Mouse (Mus musculus) kidney, postnatal 10 days (tissue): ENCODE data around the gene Arnt2.

Source experiments
- DNase-seq: peaks from one replicate; pipeline ENCODE4 v3.0.0; 2021; ENCODE audit warnings: mixed read lengths

Arnt2 gene

DNA sequence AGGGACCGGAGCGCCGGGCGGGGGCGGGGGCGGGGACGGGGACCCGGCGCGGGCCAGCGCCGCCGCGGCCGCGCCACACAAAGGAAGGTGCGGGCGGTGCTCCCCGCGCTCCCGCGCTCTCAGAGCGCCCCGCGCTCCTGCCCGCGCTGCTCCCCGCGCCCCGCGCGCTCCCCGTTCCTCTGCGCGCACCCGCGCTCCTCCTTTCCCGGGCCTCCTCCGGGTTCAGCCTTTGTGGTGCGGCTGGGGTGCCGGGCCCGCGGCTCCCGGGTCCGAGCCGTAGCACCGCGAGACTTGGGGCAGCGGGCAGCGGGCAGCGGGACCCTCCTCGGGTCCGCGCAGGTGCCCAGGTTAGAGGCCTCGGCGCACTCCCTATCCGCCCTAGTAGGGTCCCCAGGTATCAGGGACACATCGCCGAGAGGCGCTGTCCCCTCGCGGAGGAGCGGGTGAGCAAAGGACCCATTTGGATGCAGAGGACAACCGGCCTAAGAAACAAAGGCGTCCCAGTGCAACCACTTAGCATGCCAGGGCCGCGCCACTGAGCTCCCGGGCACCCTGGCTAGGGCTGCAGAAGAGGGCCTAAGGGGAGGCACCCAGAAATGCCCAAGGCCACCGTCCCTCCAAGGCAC lies at the start of gene Arnt2:
Arnt2 (minus strand) TSS at position 281 of the 626 bp plus-strand sequence.
- DNase-seq, result peak; percentile 51

DNA sequence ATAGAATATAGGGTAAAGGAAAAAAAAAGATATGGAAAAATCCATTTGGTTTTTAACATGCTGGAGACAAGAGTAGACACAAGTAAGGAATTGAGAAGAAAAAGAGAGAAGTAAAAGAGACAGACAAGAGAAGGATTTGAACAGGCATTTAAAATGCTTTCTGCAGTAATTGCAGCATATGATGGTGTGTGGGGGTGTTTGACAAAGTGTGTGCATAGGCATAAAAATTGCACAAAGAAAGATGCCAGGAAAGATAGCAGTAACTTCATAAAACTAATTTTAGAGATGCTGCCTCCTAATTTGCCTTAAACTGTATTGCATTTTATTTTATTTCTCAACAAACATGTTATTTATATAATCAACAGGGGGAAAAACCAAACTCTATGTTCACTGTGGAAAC lies 41.7 kb upstream of the Arnt2 start:
- DNase-seq, result no peak

DNA sequence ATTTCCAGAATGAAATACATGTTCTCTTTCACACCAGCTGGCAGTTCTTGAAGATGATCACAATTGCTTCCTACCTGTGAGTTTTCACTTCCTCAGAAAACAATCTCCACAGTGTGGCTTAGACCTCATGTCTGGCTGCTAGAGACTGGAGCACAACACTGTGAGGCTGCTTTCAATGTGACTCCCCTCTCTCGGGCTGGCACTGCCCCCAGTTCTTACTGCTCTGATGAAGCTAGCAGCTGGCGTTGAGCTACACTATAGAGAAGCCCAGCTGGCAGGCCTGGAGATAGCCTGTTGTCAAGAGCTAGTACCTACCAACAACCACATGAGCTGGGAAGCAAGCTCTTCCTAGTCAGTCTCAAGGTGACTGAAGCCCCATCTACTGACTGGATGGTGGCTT lies 39.1 kb upstream of the Arnt2 start:
- peak; percentile 15 for DNase-seq

DNA sequence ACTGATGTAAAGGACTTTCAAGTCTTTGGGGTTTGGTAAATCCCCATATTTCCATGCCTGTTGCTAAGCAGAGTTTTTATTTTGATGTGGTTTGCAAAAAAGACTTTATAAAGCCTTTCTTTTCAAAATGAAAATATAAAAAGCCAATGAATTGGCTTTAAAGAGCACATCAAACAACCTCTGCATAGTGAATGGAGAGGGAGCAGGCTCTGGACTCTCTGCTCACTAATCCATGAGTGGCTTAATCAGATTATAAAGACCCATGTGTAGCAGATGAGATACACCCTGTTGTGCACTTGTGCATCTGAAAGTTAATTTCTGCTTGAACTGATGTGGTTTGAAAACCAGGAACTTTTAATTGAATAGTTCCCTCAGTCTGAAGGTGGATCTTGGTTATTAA lies 38.5 kb upstream of the Arnt2 start:
- DNase-seq, result no peak

DNA sequence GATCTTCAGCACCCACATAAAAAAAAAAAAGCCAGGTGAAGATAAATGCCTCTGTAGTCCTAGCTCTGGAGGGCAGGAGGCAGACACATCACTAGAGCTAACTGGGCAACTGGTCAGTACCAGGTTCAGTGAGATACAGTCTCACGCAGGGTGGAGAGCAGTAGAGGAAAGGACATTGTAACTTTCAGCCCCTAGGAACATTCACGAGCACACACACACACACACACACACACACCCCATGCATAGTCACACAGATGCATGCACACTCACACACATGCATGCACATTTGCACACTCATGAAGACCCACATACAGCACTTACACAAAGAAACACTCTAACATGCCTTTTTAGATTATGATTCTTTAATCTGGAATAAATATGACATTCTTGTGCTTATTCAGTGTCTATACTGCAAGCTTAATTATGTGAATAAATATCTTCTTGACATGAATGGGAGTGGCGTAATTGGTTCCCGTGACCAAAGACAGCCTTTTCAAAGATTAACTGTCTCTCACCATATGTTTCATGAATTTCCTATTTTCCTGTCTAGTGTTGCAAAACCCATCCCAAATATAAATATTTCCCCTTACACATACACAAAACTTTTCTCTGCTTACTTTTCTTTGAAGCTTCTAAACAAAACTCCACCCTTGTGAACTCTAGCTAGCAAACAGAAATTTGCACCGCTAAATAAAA lies 37.9 kb upstream of the Arnt2 start:
- no peak for DNase-seq

DNA sequence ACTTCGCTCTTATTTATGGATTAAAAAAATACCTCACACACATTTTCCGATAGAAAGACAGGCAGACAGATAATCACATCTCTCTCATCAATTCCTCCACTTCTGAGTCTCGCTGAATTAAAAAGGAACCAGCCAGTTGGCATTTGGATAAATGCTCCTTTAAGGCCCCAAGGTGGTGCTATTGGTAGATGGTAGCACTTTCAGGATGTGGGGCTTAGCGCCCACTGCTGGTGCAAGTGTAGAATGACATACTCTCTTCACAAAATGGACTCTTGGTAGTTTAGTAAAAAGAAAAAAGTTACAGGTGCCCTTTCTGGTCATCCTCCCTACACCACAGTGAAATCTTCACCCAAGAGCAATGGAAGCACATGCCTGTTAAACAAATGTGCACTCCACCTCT lies 37.1 kb upstream of the Arnt2 start:
- peak; percentile 57 for DNase-seq

DNA sequence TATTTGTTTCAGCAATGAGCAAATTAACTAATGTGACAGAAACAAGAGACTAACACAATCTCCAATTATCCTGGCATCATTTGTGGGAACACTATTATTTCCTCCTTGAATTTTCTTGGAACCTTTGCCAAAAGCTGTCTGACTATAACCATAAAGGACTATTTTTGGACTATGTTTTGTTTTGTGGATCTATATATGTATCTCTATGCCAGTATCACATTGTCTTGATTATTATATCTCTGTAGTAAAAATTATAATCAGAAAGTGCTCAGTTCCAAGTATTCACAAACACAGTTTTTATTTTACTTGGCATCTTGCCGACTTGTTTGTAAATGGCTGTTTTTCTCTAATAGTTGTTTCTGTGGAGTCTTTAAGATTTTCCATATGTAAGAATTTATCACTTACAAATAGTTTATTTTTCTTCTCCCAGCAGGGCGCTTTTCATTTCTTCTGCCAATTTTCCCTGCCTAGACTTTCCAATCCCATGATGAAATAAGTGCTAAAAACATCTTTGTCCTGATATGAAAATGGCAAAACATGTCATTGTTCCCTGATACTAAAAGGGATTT lies 32.5 kb upstream of the Arnt2 start:
- no peak for DNase-seq

DNA sequence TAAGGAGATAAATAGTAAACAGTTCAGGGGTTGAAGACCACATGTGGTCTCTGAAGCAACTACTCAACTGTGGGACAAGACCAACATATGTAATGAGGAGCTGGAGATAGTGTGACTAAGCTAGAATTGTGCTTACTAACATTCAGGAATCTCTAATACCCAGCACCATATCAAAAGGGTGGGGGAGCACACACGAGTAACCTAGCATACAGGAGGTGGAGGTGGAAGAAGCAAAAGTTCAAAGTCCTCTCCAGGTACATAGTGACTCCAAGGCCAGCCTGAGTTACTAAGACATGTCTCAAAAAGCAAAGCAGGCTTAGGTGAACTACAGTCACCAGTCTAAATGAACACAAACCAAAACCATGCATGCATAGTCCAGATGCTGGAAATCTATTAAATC lies 29.6 kb upstream of the Arnt2 start:
- no peak for DNase-seq

DNA sequence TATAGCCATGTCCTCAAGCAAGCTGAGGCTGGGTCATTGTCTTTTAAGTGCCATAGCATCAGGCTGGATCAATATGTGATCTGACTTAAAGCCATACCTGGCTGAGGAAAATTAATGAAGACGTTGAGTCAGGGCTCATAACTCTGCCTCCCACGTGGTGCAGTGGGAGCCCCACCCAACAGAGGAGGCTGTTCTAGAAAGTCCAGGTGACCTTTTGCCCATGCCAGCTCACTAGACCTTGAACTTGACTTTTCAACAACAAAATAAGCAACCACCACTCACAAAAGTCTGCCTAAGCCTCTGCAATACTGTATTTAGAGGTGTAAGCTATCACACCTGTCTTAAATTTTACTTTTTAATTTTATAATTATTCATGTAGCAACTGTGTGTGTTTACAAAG lies 24.9 kb upstream of the Arnt2 start:
- DNase-seq, result peak; percentile 13

DNA sequence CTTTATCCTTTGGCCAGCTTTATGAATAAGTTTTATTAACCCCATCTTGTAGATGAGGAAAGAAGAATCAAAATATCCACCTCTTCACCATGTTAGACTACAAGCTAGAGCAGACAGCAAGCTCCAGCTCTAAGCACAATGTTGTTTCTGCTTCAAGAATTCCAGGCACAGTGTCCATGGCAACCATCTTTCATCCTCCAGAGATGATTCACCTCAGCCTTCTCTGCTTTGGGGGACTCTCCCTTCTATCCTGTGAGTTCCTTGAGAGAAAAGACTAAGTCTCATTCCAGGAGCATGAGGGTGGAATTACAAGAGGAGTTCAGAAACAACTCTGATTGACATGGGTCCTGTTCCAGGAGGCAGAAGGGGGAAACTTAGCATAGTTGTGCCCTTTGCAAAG lies 22.2 kb upstream of the Arnt2 start:
- no peak for DNase-seq

DNA sequence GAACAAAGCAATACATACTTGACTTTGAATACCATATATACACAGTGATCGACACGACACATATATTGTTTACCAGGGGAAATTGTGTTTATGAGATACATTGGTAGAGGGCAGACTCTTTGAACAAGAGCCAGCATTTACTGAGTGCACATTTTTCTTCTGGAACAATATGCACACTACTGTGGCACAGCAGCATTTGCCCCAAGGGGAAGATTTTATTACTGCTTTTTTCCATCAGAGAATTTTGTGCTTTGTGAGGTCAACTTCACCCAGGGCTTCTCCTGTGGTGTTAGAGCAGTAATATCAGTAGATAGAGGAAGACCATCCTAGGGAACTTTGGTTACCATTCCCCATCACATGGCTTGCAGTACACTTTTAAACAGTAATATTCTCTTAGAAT lies 17.2 kb upstream of the Arnt2 start:
- no peak for DNase-seq

DNA sequence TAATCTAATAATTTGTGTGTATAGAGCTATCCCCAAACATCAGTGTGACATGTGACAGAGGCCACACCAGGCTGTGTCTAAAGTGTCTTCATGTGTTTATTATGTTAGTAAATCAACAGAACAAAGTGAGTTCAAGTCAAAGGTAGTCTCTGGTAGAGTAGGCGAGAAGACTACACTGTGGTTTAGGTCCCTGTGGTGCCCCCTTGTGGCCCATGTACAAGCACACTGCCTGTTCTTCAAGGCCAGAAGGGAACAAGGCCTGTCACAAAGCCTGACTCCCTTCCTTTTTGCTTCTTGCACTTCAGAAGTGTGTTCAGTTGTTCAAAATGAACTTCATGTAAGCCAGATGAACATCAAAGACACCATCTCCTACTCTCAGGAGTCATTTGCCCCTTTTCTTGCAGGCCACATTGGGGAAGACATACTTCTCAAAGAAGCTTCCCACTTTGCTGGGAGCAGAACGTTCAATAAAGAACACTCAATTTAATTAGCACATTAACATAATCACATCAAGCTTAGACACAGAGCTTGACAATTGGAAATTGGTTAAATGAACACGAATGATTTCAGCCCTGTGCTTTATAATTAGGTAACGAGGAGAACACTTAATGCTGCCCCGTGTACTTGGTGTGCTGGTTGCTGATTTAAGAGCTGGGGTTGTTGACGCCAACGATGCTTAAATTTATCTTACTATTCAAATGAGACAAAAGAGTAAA lies 14.9 kb upstream of the Arnt2 start:
- peak; percentile 68 for DNase-seq

DNA sequence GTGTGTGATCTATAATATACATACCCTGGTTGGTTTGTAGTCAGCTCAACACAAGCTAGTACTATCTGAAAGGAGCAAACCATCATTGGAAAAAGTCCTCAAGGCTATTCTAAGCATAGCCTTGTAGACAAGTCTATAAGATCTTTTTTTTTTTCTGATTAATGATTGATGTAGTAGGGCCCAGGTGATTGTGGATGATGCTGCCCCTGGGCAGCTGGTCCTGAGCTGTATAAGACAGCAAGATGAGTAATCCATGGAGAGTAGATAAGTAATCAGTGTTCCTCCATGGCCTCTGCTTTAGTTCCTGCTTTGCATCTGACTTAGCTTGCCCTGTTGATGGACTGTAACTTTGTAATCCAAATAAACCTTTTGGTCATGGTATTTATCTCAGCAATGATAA lies 11.8 kb upstream of the Arnt2 start:
- DNase-seq, result no peak

DNA sequence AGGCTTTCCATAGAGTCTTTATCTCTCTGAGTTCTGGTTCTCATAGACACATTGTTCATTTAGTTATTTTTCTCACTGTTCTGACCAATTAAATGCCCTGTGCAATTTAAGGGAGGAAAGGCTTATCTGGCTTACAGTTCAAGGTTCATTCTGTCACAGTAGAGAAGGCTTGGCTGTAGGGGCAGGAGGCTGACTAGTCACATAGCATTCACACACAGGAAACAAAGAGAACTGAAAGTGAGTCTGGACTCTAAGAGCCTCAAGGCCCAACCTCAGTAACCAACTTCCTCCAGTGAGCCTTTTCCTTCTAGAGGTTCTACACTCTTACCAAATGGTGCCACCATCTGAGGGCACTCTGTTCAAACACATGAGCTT lies 11.3 kb upstream of the Arnt2 start:
- no peak for DNase-seq

DNA sequence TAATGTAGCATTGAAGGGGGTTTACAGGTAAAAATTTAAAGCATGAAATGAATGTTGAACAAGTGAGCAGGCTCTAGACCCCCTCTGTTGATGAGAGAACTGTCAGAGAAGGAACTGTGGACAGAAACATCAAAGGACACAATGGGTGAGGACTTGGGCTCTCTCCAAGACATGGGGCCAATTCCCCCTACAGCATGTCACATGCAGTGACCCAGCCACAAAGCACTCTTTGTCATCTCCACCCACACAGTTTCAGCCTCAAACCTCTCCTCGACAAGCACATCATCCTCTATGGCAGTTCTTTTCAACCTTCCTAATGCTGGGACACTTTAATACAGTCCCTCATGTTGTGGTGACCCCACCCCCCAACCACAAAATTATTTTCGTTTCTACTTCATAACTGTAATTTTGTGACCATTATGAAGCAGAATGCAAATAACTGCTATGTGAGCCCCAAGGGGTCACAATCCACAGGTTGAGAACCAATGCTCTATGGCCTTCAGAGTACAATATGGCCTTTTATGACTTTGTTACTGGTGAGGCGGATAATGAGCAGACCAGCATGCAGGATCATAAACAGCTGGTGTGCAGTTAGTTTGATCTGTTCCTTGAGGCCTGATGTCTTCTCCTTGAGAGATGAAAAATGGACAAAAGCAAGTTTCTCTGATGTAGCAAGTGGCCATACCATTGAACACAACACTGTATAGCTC lies 10.8 kb upstream of the Arnt2 start:
- no peak for DNase-seq

DNA sequence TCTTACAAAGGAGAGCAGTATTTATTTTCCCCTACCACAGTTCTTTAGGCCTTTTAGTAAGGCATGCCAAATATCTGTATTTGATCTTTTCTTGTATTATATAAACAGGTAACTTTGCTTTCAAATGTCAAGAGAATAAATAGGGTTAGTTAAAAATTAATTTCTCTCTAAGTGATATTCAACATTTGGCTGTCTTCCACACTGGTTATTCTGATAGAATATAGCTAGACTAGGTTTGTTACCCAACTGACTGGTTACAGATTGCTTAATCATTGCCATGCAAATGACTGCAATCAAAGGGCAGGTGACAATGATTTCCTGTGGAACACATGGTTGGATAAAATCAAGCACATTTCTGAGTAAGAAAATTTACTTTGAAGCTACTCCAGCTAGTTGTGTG lies 7.5 kb upstream of the Arnt2 start:
- no peak for DNase-seq

DNA sequence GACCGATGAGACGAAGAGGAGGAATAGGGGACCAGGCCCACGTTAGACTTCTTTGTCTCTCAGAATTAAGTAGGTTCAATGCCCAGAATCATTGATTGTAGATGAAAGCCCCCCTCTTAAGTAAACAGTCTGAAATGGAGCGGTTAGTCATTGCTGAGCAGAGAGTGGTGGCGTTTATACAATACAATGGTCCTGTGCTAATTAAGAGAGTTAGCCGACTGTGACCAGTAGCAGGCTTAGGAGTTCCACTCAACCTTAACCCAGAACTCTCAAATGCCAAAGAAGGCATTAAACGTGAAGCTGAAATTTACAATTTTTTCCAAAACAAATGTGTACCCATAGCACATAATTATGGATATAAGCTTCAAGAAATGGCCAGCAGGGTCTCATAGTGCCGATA lies 2.6 kb upstream of the Arnt2 start:
- DNase-seq, result no peak

DNA sequence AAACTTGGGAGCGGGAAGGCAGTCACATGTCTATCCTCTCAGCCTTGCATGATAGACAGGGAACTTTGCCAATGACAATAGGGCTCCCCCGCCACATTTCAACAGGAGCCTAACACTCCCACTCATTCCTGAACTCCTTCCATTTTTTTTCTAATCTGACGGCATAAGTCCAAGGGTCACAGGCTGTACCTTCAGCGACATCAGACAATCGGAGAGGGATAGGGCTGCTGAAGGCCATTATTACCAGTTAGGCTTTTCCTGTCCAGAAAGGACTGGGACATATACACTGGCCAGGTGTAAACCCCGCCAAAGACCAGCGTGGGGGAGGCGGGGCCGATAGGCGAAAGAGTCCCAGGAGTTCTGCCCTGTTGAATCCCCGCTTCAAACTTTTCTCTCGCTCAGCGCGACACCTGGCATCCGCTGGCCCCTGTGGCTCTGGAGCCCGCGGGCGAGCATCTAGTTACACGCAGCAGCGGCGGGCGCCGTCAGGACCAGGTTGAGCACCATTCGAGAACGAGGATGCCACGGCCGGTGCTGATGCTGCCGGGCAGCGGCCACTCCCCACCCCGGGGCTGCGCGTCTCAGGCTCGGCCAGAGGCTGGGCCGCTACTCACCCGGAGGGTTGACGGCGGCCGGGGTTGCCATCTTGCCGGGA lies 608 bp downstream of the Arnt2 start:
- peak; percentile 59 for DNase-seq

DNA sequence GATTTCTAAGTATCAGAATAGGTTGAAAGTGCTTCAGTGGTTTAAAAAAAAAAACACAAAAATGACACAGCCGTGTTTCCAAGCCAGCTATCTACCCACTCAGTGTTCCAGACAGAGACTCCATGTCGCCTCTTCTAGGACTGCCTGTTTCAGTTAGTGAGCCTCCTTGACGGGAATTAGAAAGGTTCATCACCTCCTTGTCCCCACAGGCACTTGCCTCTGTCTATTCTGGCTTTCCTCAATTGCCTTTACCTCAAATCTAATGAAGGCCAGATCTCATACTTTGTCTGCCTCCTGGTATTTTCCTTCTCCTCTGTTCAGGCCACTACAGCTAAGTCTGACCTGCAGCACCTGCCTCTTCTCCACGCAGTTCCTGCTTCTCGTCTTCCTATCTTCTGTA lies 1.7 kb downstream of the Arnt2 start:
- DNase-seq, result no peak

DNA sequence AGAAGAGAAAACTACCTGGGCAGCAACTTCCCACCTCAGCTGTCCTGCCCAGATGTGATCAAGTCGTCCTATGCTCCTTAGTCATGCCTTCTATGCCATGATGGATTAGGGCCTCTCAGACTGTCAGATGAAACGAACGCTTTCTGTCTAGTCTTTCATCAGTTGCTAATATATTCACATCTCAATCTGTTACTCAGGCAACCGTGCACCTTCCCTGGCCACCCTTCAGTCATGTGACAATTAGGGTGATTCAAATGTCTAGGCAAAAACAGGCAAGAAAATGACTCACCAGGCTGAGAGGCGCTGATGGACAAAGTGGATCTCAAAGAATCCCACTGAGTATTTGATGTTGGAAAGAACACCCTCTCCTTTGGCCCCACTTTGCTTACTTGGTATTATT lies 6.6 kb downstream of the Arnt2 start:
- no peak for DNase-seq

DNA sequence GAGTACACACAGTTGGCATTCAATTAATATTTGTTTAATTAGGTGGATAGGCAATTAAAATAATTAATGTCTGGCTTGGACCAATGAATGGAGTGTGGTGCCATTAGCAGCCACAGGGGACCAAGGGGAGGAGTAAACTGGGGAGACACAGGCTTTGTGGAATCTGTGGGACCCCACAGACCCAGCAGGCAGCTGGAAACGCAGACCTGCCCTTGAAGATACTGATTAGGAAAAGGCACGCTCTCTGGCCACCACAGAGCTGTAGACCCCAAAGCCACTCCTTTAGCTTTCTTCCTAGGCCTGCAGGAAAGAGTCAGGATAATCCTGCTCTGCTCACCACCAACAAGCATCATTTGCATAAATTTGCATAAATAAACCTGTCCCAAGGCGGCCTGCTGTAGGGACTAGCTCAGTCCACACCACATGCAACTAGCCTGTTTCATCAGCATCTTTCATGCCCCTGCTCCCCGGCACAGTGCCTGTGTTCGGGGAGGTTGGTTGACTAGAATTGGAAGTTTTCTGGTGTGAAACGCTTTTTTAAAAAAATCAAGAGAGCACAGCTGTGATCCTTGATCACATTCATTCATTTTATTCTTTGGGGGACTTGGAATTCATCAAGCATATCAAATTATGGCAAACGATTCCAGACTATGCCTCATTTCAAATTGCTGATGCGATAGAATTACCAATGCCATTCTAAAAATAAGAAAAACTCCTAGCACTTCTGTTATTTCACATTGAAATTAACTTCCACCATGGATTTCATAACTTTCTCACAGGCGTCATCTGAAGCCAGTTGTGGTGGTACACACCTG lies 8.1 kb downstream of the Arnt2 start:
- DNase-seq, result no peak

DNA sequence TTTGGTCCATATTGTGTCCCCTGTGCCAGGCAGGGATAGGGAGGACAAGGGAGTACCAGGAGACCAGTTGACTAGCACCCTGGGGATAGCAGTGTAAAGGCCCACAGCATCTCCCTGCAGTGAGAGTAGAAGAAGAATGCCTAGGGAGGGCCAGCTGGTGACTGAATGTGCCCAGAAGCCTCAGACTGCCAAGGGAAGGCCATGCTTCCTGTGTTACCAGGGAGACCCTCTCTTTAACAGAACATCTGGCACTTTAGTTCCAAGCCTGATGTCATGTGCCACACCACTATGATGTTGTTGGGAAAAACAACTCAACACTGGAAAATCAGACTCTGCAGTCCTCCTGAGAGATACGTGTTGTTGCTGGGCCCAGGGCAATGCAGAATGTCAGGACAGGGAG lies 12.7 kb downstream of the Arnt2 start:
- no peak for DNase-seq
